Mouse (Mus musculus) activated CD4-positive, CD25-positive, alpha-beta regulatory T cell (primary cell): ENCODE data around the gene AC153137.1. TPM values are rescaled to one million over a fixed set of nuclear protein-coding genes. Genes with fewer than 3 reads are reported as not detected.

Experiments used
- polyA plus RNA-seq, 2 experiments: library from polyadenylated mRNA; unstranded; fragments of 100-300 nt; shearing (Covaris generic); gene quantifications; one replicate each; pipeline ENCODE4 v1.2.1; 2017

Gene AC153137.1
- not detected for polyA plus RNA-seq

DNA sequence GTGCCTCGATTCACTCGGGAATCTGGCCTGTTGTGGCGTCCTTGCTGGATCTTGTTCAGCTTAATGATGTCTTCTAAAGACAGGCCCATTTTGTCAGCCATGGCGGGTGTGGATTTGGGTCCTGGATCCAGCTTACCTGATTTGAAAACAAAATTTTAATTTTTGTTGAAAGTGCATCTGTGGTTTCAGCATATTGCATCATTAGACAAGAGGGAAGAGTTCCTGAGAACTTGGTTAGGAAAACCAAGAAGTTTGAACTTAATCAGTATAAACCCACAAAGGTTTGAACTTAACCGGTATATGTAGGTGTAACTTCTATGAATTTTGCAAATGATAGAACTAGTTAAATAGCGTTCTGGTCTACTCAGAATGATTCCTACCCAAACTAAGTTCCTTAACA lies at the start of gene AC153137.1:
TSS of gene AC153137.1 (minus strand) at position 101 of the 400 bp plus-strand sequence.

Other genes starting within 250 kb of the AC153137.1 start
- gene Phf3, start 104.0 kb downstream of the AC153137.1 start, polyA plus RNA-seq, result 10 to 100 TPM; 68.0 to 82.4 TPM
- not detected for gene Lgsn, start 198.4 kb upstream of the AC153137.1 start, polyA plus RNA-seq
- gene 4931428L18Rik, start 244.7 kb upstream of the AC153137.1 start, polyA plus RNA-seq, result not detected
- not detected for gene Pih1d3, start 244.9 kb upstream of the AC153137.1 start, polyA plus RNA-seq